9 mouse cellular contexts compared by ENCODE assay signal in genomic region chr4:125122431-125123278, GRCm38 (mm10). TPM values are rescaled to one million over a fixed set of nuclear protein-coding genes. Genes with fewer than 3 reads are reported as not detected.
DNase-seq lines count a peak whose midpoint lies in the region; ATAC-seq and TF ChIP-seq lines count a peak whose summit lies in the region.
"Had no signal": no experiment of that assay in that cellular context is flagged by ENCODE, and none has a peak within 500 bp of the region (broad histone marks: within the 10 kb centered on the region; RNA-seq: fewer than 3 reads in every experiment).

No protein-coding gene starts in this region.

- H3K4me1 ChIP-seq in embryonic facial prominence, embryonic 10.5 days: peaks cover 56% of the 10 kb centered on the region
- peaks cover 16% of the 10 kb centered on the region; the same call in 1 of the 2 replicates for H3K4me1 ChIP-seq in intestine, embryonic 14.5 days (replicated peaks; ENCODE audit: control insufficient read depth, insufficient read depth, low read length)
- peaks cover 50% of the 10 kb centered on the region for H3K4me1 ChIP-seq in liver, postnatal 0 days (ENCODE audit: insufficient read depth)
- peaks cover 33% of the 10 kb centered on the region for H3K4me1 ChIP-seq in stomach, embryonic 16.5 days (ENCODE audit: control insufficient read depth, insufficient read depth, low read length)

- no peaks in the 10 kb centered on the region for H3K9me3 ChIP-seq in embryonic facial prominence, embryonic 10.5 days
- no peaks in the 10 kb centered on the region for H3K9me3 ChIP-seq in intestine, embryonic 14.5 days (ENCODE audit: control insufficient read depth, low read length)
- H3K9me3 ChIP-seq in liver, postnatal 0 days (ENCODE audit: low read length): no peaks in the 10 kb centered on the region
- no peaks in the 10 kb centered on the region for H3K9me3 ChIP-seq in stomach, embryonic 16.5 days (replicated peaks; ENCODE audit: control insufficient read depth, low read length)
- H3K9me3 ChIP-seq: neural tube, embryonic 12.5 days had no signal

- H3K9ac ChIP-seq in intestine, embryonic 14.5 days (ENCODE audit: low read length): no peak overlapping the region
- peak overlapping the region; percentile 44; the same call in 1 of the 2 replicates for H3K9ac ChIP-seq in liver, postnatal 0 days (replicated peaks)
- H3K9ac ChIP-seq in stomach, embryonic 16.5 days (ENCODE audit: low read length): peak overlapping the region; percentile 24
- H3K9ac ChIP-seq: neural tube, embryonic 12.5 days had no signal

- intact Hi-C loops in left cerebral cortex, postnatal 25 days (cut with DNase I): no loop called here

- ATAC-seq in intestine, embryonic 14.5 days (replicated peaks; ENCODE audit: low FRiP score, low TSS enrichment, low read depth): peak; percentile 47
- 0 out of 2 replicates have a peak, but pooled peaks have one; percentile 8 for ATAC-seq in liver, postnatal 0 days
- ATAC-seq in stomach, embryonic 16.5 days (ENCODE audit: insufficient read depth, low FRiP score): peak; percentile 53

- 0 out of 2 replicates have a peak overlapping the region, but pooled peaks have one; percentile 12 for H3K4me2 ChIP-seq in intestine, embryonic 14.5 days (ENCODE audit: low read length)
- H3K4me2 ChIP-seq in liver, postnatal 0 days (ENCODE audit: low read depth, low read length): peak overlapping the region; percentile 58
- peak overlapping the region; percentile 30 for H3K4me2 ChIP-seq in stomach, embryonic 16.5 days (ENCODE audit: low read depth, low read length)
- H3K4me2 ChIP-seq: neural tube, embryonic 12.5 days had no signal

- peak overlapping the region; percentile 27 for H3K4me3 ChIP-seq in embryonic facial prominence, embryonic 10.5 days
- no peak overlapping the region for H3K4me3 ChIP-seq in intestine, embryonic 14.5 days (ENCODE audit: low read depth, low read length)
- peak overlapping the region; percentile 15; the same call in 1 of the 2 replicates for H3K4me3 ChIP-seq in liver, postnatal 0 days (ENCODE audit: low read depth, low read length)
- H3K4me3 ChIP-seq in stomach, embryonic 16.5 days (replicated peaks; ENCODE audit: low read length): no peak overlapping the region
- H3K4me3 ChIP-seq: neural tube, embryonic 12.5 days had no signal

- peak; percentile 81 for DNase-seq in ovary, adult 18-20 months (ENCODE audit: low spot score)
- no peak for DNase-seq in ovary, postnatal 10 days (ENCODE audit: low spot score)
- DNase-seq in embryonic facial prominence, embryonic 10.5 days (ENCODE audit: low spot score): peak; percentile 58
- peak; percentile 73 for DNase-seq in intestine, embryonic 14.5 days (ENCODE audit: low spot score)
- peak; percentile 63 for DNase-seq in liver, postnatal 0 days
- DNase-seq in cerebellum, postnatal 36 days: no peak
- DNase-seq in left cerebral cortex, postnatal 25 days (ENCODE audit: low spot score in 2 of 2): no peak

- H3K36me3 ChIP-seq in embryonic facial prominence, embryonic 10.5 days (replicated peaks): no peaks in the 10 kb centered on the region; the same call in 1 of the 2 replicates
- H3K36me3 ChIP-seq in intestine, embryonic 14.5 days (ENCODE audit: control insufficient read depth, insufficient read depth, low read length): no peaks in the 10 kb centered on the region
- H3K36me3 ChIP-seq in liver, postnatal 0 days (replicated peaks; ENCODE audit: insufficient read depth, low read length): peaks cover 21% of the 10 kb centered on the region
- no peaks in the 10 kb centered on the region for H3K36me3 ChIP-seq in stomach, embryonic 16.5 days (ENCODE audit: control insufficient read depth, insufficient read depth, low read length)

- 18% methylated on average over 16 of the region's 16 CpGs for WGBS in embryonic facial prominence, embryonic 10.5 days
- WGBS in intestine, embryonic 14.5 days: 19% methylated on average over 16 of the region's 16 CpGs
- WGBS in liver, postnatal 0 days (ENCODE audit: insufficient replicate concordance): 18% methylated on average over 16 of the region's 16 CpGs
- 16% methylated on average over 16 of the region's 16 CpGs for WGBS in stomach, embryonic 16.5 days

- H3K27me3 ChIP-seq in embryonic facial prominence, embryonic 10.5 days (replicated peaks; ENCODE audit: low read depth, poor library complexity, severe bottlenecking): peaks cover 49% of the 10 kb centered on the region
- 0 out of 2 replicates have a peak, but pooled peaks cover 3% of the 10 kb centered on the region for H3K27me3 ChIP-seq in intestine, embryonic 14.5 days (replicated peaks; ENCODE audit: control insufficient read depth, insufficient read depth, low read length)
- no peaks in the 10 kb centered on the region for H3K27me3 ChIP-seq in liver, postnatal 0 days (ENCODE audit: insufficient read depth, low read length)
- no peaks in the 10 kb centered on the region for H3K27me3 ChIP-seq in stomach, embryonic 16.5 days (ENCODE audit: control insufficient read depth, insufficient read depth, low read length)

- TF ChIP-seq EP300 in liver, postnatal 0 days (IDR thresholded peaks at IDR 0.05; ENCODE audit: low read depth): no peak

- no peak for TF ChIP-seq CTCF in liver, postnatal 0 days (IDR thresholded peaks at IDR 0.05; ENCODE audit: low read depth)

- H3K27ac ChIP-seq in embryonic facial prominence, embryonic 10.5 days (replicated peaks): peak overlapping the region; percentile 61
- peak overlapping the region; percentile 10 for H3K27ac ChIP-seq in intestine, embryonic 14.5 days (ENCODE audit: low read depth)
- peak overlapping the region; percentile 74 for H3K27ac ChIP-seq in liver, postnatal 0 days (ENCODE audit: low read depth)
- peak overlapping the region; percentile 94 for H3K27ac ChIP-seq in stomach, embryonic 16.5 days (ENCODE audit: low read length)
- H3K27ac ChIP-seq: neural tube, embryonic 12.5 days had no signal

RNA-seq across cellular contexts. Expression of gene Zc3h12a, which starts 5.0 kb away (rescaled TPM):
- 0.49 and 0.64 TPM in 2 replicates for polyA plus RNA-seq in embryonic facial prominence, embryonic 10.5 days (2016; fragmentation: Nextera tagmentation; extraction: Ambion mirVana)
- polyA plus RNA-seq in intestine, embryonic 14.5 days (2014; fragmentation: Nextera tagmentation; extraction: Ambion mirVana): 0.81 and 1.2 TPM in 2 replicates
- 0.44 and 0.48 TPM in 2 replicates for polyA plus RNA-seq in liver, postnatal 0 days (2015; fragmentation: Nextera tagmentation; extraction: Ambion mirVana)
- polyA plus RNA-seq in stomach, embryonic 16.5 days (2015; fragmentation: Nextera tagmentation; extraction: Ambion mirVana): 1.6 and 2.1 TPM in 2 replicates
- 1 to 10 TPM; 1.1 to 1.2 TPM for total RNA-seq in left cerebral cortex, postnatal 25 days (2021)

RNA-seq across cellular contexts. Expression of gene Meaf6, which starts 37.7 kb away (rescaled TPM):
- 80.7 and 84.3 TPM in 2 replicates for polyA plus RNA-seq in embryonic facial prominence, embryonic 10.5 days (2016; fragmentation: Nextera tagmentation; extraction: Ambion mirVana)
- 60.2 and 63.0 TPM in 2 replicates for polyA plus RNA-seq in intestine, embryonic 14.5 days (2014; fragmentation: Nextera tagmentation; extraction: Ambion mirVana)
- 15.2 and 16.3 TPM in 2 replicates for polyA plus RNA-seq in liver, postnatal 0 days (2015; fragmentation: Nextera tagmentation; extraction: Ambion mirVana)
- polyA plus RNA-seq in stomach, embryonic 16.5 days (2015; fragmentation: Nextera tagmentation; extraction: Ambion mirVana): 41.5 and 45.0 TPM in 2 replicates
- total RNA-seq in left cerebral cortex, postnatal 25 days (2021): 100 to 1,000 TPM; 121 to 124 TPM

RNA-seq across cellular contexts. Expression of gene Snip1, which starts 56.2 kb away (rescaled TPM):
- polyA plus RNA-seq in embryonic facial prominence, embryonic 10.5 days (2016; fragmentation: Nextera tagmentation; extraction: Ambion mirVana): 34.9 and 35.1 TPM in 2 replicates
- polyA plus RNA-seq in intestine, embryonic 14.5 days (2014; fragmentation: Nextera tagmentation; extraction: Ambion mirVana): 28.8 and 30.4 TPM in 2 replicates
- polyA plus RNA-seq in liver, postnatal 0 days (2015; fragmentation: Nextera tagmentation; extraction: Ambion mirVana): 10.7 and 10.8 TPM in 2 replicates
- polyA plus RNA-seq in stomach, embryonic 16.5 days (2015; fragmentation: Nextera tagmentation; extraction: Ambion mirVana): 17.2 and 20.5 TPM in 2 replicates
- total RNA-seq in left cerebral cortex, postnatal 25 days (2021): 10 to 100 TPM; 13.8 to 14.1 TPM

RNA-seq across cellular contexts. Expression of gene Dnali1, which starts 57.2 kb away (rescaled TPM):
- polyA plus RNA-seq in embryonic facial prominence, embryonic 10.5 days (2016; fragmentation: Nextera tagmentation; extraction: Ambion mirVana): 0.20 and 0.22 TPM in 2 replicates
- 0.14 TPM in 1 of 2 replicates, not detected in the other for polyA plus RNA-seq in intestine, embryonic 14.5 days (2014; fragmentation: Nextera tagmentation; extraction: Ambion mirVana)
- 0.06 TPM in 1 of 2 replicates, not detected in the other for polyA plus RNA-seq in liver, postnatal 0 days (2015; fragmentation: Nextera tagmentation; extraction: Ambion mirVana)
- 0.10 and 0.31 TPM in 2 replicates for polyA plus RNA-seq in stomach, embryonic 16.5 days (2015; fragmentation: Nextera tagmentation; extraction: Ambion mirVana)
- under 1 TPM; 0.28 to 0.50 TPM for total RNA-seq in left cerebral cortex, postnatal 25 days (2021)

Comparison
In these comparisons a context has a peak if more than half of its experiments do, and no peak if none do; other contexts are left out.
1. DNase-seq: peak in ovary, adult 18-20 months (single experiment), embryonic facial prominence, embryonic 10.5 days (single experiment), intestine, embryonic 14.5 days (single experiment) and liver, postnatal 0 days (single experiment); none in ovary, postnatal 10 days (single experiment), cerebellum, postnatal 36 days (0 of 2) and left cerebral cortex, postnatal 25 days (0 of 2).
2. H3K27ac ChIP-seq: peak in every context shown above with its lines; median percentile 94 in stomach, embryonic 16.5 days; 74 in liver, postnatal 0 days; 61 in embryonic facial prominence, embryonic 10.5 days; 10 in intestine, embryonic 14.5 days.
3. H3K4me3 ChIP-seq: peak in embryonic facial prominence, embryonic 10.5 days (single experiment) and liver, postnatal 0 days (single experiment); none in intestine, embryonic 14.5 days (single experiment) and stomach, embryonic 16.5 days (single experiment).
4. Peak in every context shown above with its lines, with median percentiles within 50 percentile points of each other: ATAC-seq and H3K4me2 ChIP-seq.